Mouse (Mus musculus): ENCODE results near the gene Bloc1s6. TPM values are rescaled to one million over a fixed set of nuclear protein-coding genes. Genes with fewer than 3 reads are reported as not detected.

Bloc1s6 gene
- total RNA-seq, 2 experiments from 2014 or later = 14.7 to 27.6 TPM

DNA sequence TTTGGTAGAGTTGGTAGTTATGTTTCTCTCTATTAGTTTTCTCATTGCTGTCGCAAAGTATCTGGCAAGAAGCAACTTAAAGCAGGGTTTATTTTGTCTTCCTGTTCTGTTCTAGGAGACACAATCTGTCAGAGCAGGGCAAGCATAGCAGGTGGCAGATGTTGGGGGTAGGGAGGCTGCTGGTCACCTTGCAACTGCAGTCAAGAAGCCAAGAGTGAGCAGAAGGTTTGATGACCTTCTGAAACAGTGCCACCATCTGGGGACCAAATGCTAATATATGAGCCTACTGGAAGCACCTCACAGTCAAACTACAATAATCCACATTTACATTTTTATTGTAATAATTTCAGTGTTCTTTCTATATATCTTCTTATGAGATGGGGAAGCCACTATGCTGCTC lies 21.5 kb downstream of the Bloc1s6 start:
- no peak for ATAC-seq (replicated peaks; ENCODE audit: low FRiP score, low TSS enrichment, poor library complexity, severe bottlenecking)

DNA sequence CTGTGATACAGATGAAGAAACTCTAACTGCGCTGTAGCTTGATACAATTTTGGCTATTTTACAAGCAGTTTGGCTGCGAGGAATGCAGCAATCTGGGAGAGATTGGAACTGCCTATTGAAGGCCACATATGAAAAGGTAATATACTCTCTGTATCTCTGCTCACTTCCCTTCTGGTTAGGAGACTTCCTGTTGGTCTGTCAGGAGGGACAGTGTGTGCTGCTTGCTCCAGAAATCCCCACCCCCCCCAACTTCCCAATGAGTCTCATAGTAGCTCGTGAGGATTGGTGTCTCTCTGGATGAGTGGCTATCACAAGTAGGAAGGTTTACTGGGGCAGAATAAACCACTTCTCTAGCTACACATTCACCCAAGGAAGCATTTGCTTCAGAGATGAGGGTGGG lies 24.7 kb downstream of the Bloc1s6 start:
- ATAC-seq (replicated peaks; ENCODE audit: low FRiP score, low TSS enrichment, poor library complexity, severe bottlenecking) = no peak

DNA sequence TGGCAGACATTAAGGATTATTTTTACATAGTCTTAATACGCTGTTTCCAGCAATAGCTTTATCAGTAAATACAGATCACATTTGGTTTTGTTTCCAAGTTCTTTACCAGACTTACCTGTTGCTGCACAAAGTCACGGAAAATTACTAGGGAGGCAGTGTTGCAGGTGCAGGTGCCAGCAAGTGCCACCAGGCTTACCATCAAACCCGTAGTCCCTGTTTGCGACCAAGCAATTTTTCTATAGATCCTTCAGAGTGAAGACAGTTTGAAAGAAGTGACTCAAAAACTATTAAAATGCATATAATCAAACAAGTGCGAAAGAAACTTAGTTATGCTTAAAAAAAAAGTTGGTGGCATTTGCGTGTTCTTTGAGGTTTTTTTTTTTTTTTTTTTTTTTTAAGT lies 26.2 kb downstream of the Bloc1s6 start:
- ATAC-seq (replicated peaks; ENCODE audit: low FRiP score, low TSS enrichment, poor library complexity, severe bottlenecking) = 0 out of 2 replicates have a peak, but pooled peaks have one; percentile 28

DNA sequence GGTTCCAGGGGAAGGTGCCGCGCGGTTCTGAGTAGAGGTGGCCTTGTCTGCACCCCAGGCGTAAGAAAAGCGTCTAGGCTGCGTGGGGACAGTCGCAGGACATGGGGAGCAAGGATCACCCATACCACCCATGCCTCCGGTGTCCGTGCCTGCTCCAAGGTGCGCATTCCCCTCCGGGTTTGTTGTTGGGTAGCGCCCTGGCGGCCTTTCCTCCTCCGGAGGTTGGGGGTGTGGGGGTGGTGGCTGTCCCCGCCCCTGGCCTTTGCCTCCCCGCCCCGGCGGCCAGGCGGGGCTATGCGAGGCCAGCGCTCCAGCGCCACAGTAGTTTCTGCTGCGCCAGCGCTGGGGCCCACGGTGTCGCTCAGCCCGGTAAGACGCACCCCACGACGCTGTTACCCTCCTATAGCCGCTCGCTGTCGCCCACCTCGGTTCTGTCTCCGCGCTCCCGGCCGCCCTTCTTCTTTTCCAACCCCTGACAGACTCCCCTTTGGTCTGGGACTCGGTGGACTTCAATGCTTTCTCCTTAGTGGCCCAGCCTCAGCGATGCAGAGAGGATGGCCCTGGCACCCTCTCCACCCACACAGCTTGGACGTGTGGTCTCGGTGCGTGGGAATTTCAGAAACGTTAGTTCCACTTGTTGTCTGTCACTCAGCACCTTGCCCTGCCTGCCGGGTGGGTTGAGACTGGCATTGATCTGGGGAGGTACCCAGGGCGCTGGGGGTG lies 26.9 kb downstream of the Bloc1s6 start, which contains the start of gene Sqor:
Gene Sqor, plus strand, starts transcription at position 167 of the 723 bp plus-strand sequence.
- peak; percentile 96 for ATAC-seq (replicated peaks; ENCODE audit: low FRiP score, low TSS enrichment, poor library complexity, severe bottlenecking)

DNA sequence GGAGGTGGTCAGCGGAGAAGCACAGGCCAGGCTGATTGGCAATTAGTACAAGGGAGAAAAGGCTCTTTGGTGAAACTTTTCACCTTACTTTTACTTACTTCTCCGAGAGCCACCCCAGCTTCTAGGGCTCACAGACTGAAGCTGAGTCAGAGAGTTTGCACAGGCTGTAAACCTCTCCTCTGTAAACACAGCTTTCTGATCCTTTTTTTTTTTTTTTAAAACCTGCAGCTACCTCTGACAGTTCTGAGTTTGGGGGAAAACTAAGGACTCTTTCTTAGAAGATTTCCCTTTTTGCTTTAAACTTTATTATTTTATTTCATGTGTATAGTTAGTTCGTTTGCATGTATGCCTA lies 27.5 kb downstream of the Bloc1s6 start:
- no peak for ATAC-seq (replicated peaks; ENCODE audit: low FRiP score, low TSS enrichment, poor library complexity, severe bottlenecking)

DNA sequence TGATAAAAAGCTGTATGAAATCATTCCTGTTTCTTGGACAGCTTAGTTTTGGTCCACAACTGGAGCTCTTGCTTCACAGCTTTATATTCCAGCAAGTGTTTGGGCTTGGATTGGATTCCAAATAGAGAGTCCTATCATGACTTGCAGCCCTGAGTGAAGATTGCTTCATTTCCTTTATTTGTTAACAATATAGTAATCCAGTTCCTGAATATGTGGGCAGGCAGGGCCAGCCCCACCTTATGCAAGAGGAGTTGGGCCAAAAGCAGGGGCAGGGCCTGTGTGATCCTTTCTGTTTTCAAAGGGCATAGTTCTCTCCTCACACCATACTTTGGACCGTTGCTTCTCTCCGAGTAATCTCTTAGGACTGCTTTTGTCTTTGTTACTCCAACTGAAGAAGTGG lies 32.7 kb downstream of the Bloc1s6 start:
- no peak for ATAC-seq (replicated peaks; ENCODE audit: low FRiP score, low TSS enrichment, poor library complexity, severe bottlenecking)

DNA sequence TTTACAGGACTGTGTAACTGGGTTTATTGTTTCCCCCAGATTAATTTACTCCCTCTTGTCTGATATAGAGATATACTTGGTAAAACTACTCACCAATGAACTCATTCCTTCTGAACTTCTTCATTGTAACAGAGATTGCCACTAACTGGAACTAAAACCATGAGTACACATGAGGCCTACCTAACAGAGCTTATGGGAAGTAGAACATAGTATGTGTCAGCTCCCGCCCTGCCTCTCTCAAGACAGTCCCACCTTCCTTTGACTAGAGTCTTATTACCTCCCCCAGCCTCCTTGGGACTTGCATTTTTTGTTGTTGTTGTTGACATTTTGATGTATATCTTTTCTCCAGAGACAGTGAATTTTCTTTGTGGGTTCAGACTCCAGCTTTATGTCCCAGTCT lies 34.6 kb downstream of the Bloc1s6 start:
- no peak for ATAC-seq (replicated peaks; ENCODE audit: low FRiP score, low TSS enrichment, poor library complexity, severe bottlenecking)

DNA sequence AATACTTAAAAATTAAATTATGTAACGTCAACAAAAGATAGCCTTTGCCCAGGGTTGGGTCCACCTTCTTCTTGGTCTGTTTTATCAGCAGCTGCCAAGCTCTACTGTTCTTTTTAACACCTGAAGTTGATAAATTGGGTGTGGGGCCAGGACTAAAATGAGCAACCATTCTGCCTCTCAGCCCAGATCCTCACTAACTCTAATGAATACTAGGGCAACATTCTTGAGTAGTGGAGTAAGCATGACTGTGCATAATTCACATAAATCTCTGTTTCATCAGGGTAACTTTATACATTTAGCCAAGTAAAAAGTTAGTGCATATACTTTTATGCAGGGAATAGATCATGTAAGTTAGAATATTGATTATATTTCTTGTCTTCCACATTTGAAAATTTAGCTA lies 37.2 kb downstream of the Bloc1s6 start:
- peak; percentile 12; the same call in 1 of the 2 replicates for ATAC-seq (replicated peaks; ENCODE audit: low FRiP score, low TSS enrichment, poor library complexity, severe bottlenecking)

DNA sequence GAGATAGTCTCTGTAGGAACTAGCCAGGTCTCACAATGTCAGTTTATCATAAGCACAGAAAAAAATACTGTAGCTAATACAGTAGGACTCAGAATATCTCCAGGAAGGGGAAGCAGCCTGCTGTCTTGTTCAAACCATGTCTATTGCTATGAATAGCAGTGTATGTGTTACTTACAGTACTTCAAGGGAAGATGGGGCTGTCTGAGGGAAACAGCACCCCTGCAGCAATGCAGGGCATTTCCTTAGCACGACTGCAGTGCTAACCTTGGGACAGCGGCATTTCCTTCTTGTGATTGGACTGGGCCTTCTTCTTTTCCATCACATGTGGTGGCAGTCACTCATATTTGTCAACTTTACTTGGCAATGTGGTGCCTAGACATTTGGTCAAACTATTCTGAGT lies 38.5 kb downstream of the Bloc1s6 start:
- ATAC-seq (replicated peaks; ENCODE audit: low FRiP score, low TSS enrichment, poor library complexity, severe bottlenecking) = no peak

DNA sequence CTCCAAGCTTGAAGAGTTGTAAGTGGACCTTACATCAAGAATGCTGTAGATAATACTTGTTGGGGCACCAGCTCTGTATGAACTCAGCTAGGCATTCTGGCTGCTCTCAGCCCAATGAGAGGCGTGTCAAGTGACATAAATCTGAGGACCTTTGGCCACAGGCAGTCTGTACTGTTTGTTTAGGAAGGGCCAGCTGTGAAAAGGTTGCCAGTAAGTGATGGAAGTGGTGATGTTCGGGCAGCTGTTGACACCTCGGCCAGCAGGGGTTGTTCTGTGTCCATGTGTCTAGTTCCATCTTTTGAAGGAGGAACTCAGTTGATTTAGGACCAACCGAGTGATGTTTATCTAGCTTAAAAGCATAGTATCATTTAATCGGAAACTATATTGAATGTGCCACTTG lies 41.7 kb downstream of the Bloc1s6 start:
- ATAC-seq (replicated peaks; ENCODE audit: low FRiP score, low TSS enrichment, poor library complexity, severe bottlenecking) = no peak

DNA sequence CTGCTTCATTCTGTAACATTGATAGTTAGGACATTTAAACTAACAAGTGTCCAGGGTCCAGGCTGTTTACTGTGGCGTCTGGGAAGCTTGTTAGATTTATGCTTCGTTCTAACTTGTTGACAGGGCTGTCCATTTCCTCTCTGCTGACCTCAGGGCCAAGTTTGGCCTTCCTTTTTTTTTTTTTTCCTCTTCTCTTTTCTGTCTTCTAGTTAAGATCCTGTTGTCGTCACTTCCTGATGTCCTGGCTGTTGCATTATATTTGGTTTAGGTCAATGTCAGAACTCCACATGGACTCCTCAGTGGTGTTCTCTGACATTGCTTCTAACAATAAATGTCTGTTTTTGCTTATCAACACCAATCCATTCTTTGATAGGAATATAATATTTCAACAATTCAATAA lies 42.1 kb downstream of the Bloc1s6 start:
- ATAC-seq (replicated peaks; ENCODE audit: low FRiP score, low TSS enrichment, poor library complexity, severe bottlenecking) = no peak

DNA sequence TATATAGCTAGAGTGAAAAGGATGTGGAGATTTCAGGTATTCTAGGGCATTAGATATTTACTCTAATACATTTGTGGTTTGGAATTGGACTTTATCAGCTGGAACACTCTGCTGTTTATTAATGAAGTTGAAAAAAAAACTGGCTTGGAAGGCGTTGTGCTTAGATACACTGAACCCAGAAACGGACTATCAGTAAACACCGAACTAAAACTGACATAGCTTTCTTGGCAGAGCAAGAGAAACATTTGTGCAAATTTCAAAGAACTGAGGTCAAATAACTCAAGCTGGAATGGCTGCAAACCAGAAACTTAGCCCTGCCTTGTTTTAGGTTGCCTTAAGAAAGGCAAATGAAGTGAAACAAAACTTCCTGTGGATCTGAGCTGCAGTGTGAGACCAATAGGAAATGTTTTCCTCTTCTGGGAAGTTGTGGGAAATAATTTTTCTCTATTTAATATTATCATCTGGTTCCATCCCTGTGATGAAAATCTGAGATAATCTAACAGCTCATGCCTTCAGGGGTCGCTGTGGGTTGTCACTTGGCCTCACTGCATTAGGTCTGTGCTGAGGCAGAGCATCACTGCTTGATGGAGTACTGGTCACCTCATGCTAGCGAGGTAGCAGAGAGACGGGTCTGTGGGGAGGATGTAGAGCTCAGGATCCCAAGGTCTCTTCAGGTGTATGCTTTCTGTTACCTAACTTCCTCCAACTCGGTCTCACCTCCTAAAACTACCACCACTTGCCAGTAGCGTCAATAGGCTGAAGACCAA lies 43.5 kb downstream of the Bloc1s6 start:
- ATAC-seq (replicated peaks; ENCODE audit: low FRiP score, low TSS enrichment, poor library complexity, severe bottlenecking) = peak; percentile 90

DNA sequence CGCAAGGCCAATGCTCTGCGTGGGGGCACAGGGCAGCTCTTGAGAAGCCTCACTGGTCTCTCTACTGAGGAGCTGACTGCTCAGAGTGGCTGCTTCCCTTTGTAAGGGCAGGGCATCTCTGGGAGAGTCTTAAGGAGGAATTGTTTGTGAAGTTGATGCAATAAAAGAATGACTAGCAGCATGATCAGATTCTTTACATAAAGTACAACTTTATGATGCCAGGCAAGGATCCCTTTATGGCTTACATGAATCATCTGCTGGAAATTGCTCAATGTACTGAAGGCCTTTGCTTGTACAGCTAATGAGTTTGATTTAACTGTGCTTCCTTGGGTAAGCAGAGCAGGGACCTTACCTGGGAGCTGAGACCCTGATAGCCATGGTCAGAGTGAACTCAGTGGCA lies 45.4 kb downstream of the Bloc1s6 start:
- no peak for ATAC-seq (replicated peaks; ENCODE audit: low FRiP score, low TSS enrichment, poor library complexity, severe bottlenecking)

DNA sequence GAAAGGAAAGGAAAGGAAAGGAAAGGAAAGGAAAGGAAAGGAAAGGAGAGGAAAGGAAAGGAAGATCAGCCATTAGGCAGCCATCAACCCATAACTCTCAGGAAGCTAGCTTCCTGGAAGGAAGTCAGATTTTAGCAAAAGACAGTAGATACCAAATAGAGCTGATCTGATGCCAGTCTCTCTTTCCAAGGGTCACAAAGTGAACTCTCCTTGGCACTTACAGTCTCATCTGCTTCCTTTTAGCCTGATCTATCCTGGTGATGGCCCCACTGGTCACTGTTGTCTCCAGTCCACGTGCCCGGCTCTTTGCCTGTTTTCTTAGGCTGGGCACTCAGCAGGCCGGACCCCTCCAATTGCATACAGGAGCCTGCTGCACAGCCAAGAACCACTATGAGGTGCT lies 46.4 kb downstream of the Bloc1s6 start:
- ATAC-seq (replicated peaks; ENCODE audit: low FRiP score, low TSS enrichment, poor library complexity, severe bottlenecking) = no peak

DNA sequence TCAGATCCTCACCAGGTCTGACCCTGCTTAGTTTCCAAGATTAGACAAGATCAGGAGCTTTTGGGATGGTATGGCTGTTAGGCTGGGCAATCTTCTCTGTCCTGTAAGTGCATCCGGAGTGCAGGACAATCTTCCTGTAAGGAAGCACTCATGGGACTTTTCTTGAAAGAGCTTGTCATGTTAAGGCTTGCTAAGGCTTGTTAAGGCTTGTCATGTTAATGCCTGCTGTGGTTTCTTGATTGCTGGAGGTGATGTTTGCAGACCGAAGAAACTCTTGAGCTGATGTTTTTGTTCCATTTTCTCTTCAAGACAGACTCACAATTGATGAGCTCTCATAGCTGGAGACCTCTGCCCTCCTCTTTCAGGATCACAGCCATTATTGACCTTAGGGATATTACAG lies 47.9 kb downstream of the Bloc1s6 start:
- ATAC-seq (replicated peaks; ENCODE audit: low FRiP score, low TSS enrichment, poor library complexity, severe bottlenecking) = no peak

DNA sequence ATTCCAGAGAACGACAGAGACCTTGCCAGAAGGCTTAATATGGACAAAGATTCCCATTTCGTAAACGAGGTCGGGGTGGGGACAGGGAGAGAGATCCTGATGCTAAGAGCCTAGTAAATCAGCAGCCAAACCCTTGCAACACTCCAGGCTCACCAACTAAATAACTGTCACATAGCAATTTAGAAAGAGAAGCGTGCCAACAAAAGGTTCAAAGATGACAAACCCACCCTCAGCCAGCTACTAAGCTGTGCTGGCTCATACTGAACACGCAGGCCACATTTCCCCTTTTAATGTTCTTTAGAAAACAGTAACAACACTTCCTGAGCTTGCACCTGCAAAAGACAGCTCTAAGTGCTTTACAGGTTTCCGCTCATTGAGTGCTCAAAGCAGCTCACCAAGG lies 51.0 kb downstream of the Bloc1s6 start:
- ATAC-seq (replicated peaks; ENCODE audit: low FRiP score, low TSS enrichment, poor library complexity, severe bottlenecking) = 0 out of 2 replicates have a peak, but pooled peaks have one; percentile 28

DNA sequence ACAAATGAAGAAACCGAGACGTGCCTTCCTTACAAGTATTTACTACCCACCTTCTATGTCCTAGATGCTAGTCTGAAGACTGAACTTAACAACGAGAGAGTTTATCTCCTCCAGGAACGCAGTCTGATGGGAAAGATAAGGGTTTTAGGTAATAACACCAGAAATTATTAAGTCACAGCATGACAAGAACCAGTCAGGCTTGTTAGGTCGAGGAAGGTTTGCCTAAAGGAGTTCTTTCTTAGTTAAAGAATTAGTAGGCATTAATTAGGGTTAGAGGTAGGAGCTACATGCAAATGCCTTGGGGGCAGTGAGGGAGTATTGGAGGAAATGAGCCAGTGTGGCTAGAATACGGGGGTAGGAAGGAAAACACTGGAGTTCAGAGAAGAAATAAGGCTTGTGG lies 51.4 kb downstream of the Bloc1s6 start:
- ATAC-seq (replicated peaks; ENCODE audit: low FRiP score, low TSS enrichment, poor library complexity, severe bottlenecking) = no peak
